Mouse (Mus musculus) liver, embryonic 18 days (tissue): ENCODE results near the gene Zfp566. TPM values are rescaled to one million over a fixed set of nuclear protein-coding genes. Genes with fewer than 3 reads are reported as not detected.

Experiments
- polyA plus RNA-seq: library from polyadenylated mRNA; depleted of rRNA; stranded (reverse); fragments of >200 nt; gene quantifications from 2 replicates; pipeline ENCODE4 v1.2.3, GENCODE M21; 2012; rRNA removed

The Zfp566 gene
- polyA plus RNA-seq: 0.59 and 0.87 TPM in 2 replicates

GRCm38 (mm10) chr7:30090092-30090969 is at the start of gene Zfp566, which contains the start of gene Gm26920:
Gene Zfp566 (minus strand): TSS chr7:30090527.
Gene Gm26920 (minus strand): TSS chr7:30090410.

GRCm38 (mm10) chr7:30121308-30122187 is 31.2 kb upstream of the Zfp566 start, which contains the start of gene Zfp382:
Gene Zfp382 (plus strand): TSS chr7:30121942.

GRCm38 (mm10) chr7:30094646-30095429 is 4.5 kb upstream of the Zfp566 start, which contains the start of gene Zfp260:
Gene Zfp260 (plus strand): TSS chr7:30094777.

GRCm38 (mm10) chr7:30072146-30073028 is 17.9 kb downstream of the Zfp566 start, which contains the start of gene Zfp82:
Gene Zfp82 (minus strand): TSS chr7:30072900.

GRCm38 (mm10) chr7:30050882-30051548 is 39.3 kb downstream of the Zfp566 start, which contains the start of gene Zfp14:
Gene Zfp14 (minus strand): TSS chr7:30051380.

Other genes starting within 250 kb of the Zfp566 start
- gene Zfp940, start 236.9 kb downstream of the Zfp566 start, polyA plus RNA-seq: 0.28 and 0.31 TPM in 2 replicates
- gene Zfp420, start 230.5 kb downstream of the Zfp566 start, polyA plus RNA-seq: 0.95 and 1.1 TPM in 2 replicates
- 1.7 and 1.8 TPM in 2 replicates for gene Zfp27, start 184.0 kb downstream of the Zfp566 start, polyA plus RNA-seq
- gene Zfp383, start 182.3 kb downstream of the Zfp566 start, polyA plus RNA-seq: 0.83 and 0.95 TPM in 2 replicates
- gene Zfp74, start 136.4 kb downstream of the Zfp566 start, polyA plus RNA-seq: 1.4 TPM in 2 replicates
- 6.4 and 7.6 TPM in 2 replicates for gene Zfp568, start 106.6 kb downstream of the Zfp566 start, polyA plus RNA-seq
- gene Zfp14, start 39.1 kb downstream of the Zfp566 start, polyA plus RNA-seq: 0.67 and 0.68 TPM in 2 replicates
- 0.34 and 0.35 TPM in 2 replicates for gene Zfp82, start 17.6 kb downstream of the Zfp566 start, polyA plus RNA-seq
- 0.04 and 0.05 TPM in 2 replicates for gene Gm26920, start 117 bp downstream of the Zfp566 start, polyA plus RNA-seq
- gene Zfp260, start 4.2 kb upstream of the Zfp566 start, polyA plus RNA-seq: 7.9 and 8.2 TPM in 2 replicates
- gene Zfp382, start 31.4 kb upstream of the Zfp566 start, polyA plus RNA-seq: 0.58 and 0.79 TPM in 2 replicates
- gene Zfp146, start 79.2 kb upstream of the Zfp566 start, polyA plus RNA-seq: 19.5 and 20.2 TPM in 2 replicates
- 8.5 and 12.2 TPM in 2 replicates for gene Cox7a1, start 93.6 kb upstream of the Zfp566 start, polyA plus RNA-seq
- 118 and 128 TPM in 2 replicates for gene Capns1, start 108.3 kb upstream of the Zfp566 start, polyA plus RNA-seq
- 52.4 and 53.8 TPM in 2 replicates for gene Polr2i, start 141.4 kb upstream of the Zfp566 start, polyA plus RNA-seq
- 16.3 and 18.1 TPM in 2 replicates for gene Tbcb, start 141.7 kb upstream of the Zfp566 start, polyA plus RNA-seq
- gene Ovol3, start 145.2 kb upstream of the Zfp566 start, polyA plus RNA-seq: not detected in 2 replicates
- gene Thap8, start 189.6 kb upstream of the Zfp566 start, polyA plus RNA-seq: 0.03 and 0.06 TPM in 2 replicates
- 7.1 and 8.5 TPM in 2 replicates for gene Wdr62, start 189.9 kb upstream of the Zfp566 start, polyA plus RNA-seq
- gene Clip3, start 201.2 kb upstream of the Zfp566 start, polyA plus RNA-seq: 0.48 and 1.3 TPM in 2 replicates
- gene Alkbh6, start 218.2 kb upstream of the Zfp566 start, polyA plus RNA-seq: 18.7 and 21.2 TPM in 2 replicates
- gene Syne4, start 224.3 kb upstream of the Zfp566 start, polyA plus RNA-seq: 33.6 and 40.1 TPM in 2 replicates
- gene E130208F15Rik, start 231.2 kb upstream of the Zfp566 start, polyA plus RNA-seq: 0.35 and 0.37 TPM in 2 replicates
- 6.4 and 7.1 TPM in 2 replicates for gene Sdhaf1, start 233.4 kb upstream of the Zfp566 start, polyA plus RNA-seq